Mouse (Mus musculus) heart, postnatal 0 days (tissue): ENCODE measurements around the gene Rhot2.

Source experiments
- CTCF ChIP-seq: IDR thresholded peaks from 2 replicates; pipeline ENCODE4 v1.5.1; 2016; ENCODE audit warnings: antibody characterized with exemption, control low read depth, low read depth
- EP300 ChIP-seq: IDR thresholded peaks from 2 replicates; pipeline ENCODE4 v1.6.1; 2016; ENCODE audit warnings: antibody characterized with exemption, low read depth

- TF ChIP-seq EP300 (no peak), CTCF (no peak)
Measured at GRCm38 (mm10) chr17:25839455-25840235, 5.0 kb downstream of the Rhot2 start.
